Mouse (Mus musculus) lung, adult 2 months (tissue): ENCODE results near the gene Gm6096.

ENCODE experiments used
- CTCF ChIP-seq: fragments of 200-500 bp; IDR thresholded peaks from 2 replicates; pipeline ENCODE4 v1.5.1; 2011; ENCODE audit warnings: mild to moderate bottlenecking, low read length, control low read depth; ENCODE audit not compliant: insufficient read depth
- POLR2A ChIP-seq: fragments of 200-500 bp; IDR thresholded peaks from 2 replicates; pipeline ENCODE4 v1.6.1; 2011; ENCODE audit warnings: low read depth, mild to moderate bottlenecking, control low read depth, low read length, borderline replicate concordance; ENCODE audit errors: extremely low read depth

DNA sequence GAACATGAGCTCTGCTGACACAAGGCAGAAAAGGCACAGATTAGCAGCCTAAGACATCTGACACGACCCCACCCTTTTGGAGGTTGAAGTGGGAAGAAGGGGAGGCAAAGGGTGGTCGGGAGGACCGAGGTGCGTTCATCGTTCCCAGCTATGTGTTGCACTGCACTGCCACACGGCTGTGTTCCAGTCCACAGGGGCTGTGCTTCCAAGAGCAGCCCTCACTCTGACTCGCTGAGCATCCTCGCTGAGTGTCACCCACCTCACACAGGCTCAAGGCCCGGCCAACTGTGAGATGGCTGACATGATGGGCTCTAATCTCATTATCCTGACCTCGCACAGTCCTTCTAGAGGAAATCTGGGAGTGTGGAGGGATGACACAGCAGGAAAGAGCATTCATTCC, 34.4 kb upstream of the Gm6096 start:
- no peak for TF ChIP-seq POLR2A
- no peak for TF ChIP-seq CTCF
